Mouse (Mus musculus) embryonic fibroblast, embryonic 13.5 days (primary cell): ENCODE measurements around the gene Gpx1. TPM values are rescaled to one million over a fixed set of nuclear protein-coding genes. Genes with fewer than 3 reads are reported as not detected.
"Not testable (repeated sequence)": the region's sequence is repeated elsewhere in the genome, so short reads cannot be mapped to it uniquely, and the experiment has no call there.

Source experiments
- H3K27ac ChIP-seq: 2 replicates; pipeline ENCODE4 v1.5.1; 2012; ENCODE audit warnings: low read length, control low read depth, inconsistent platforms; ENCODE audit not compliant: insufficient read depth
- H3K4me1 ChIP-seq: 2 replicates; pipeline ENCODE4 v1.6.1; 2011; ENCODE audit warnings: low read length; ENCODE audit not compliant: control insufficient read depth, insufficient read depth
- H3K4me3 ChIP-seq: 2 replicates; pipeline ENCODE4 v1.5.1; 2011; ENCODE audit warnings: mild to moderate bottlenecking, control low read depth, low read length; ENCODE audit not compliant: insufficient read depth
- CTCF ChIP-seq: IDR thresholded peaks from 2 replicates; pipeline ENCODE4 v1.5.1; 2011; ENCODE audit warnings: mild to moderate bottlenecking, control low read depth, low read length, moderate library complexity, borderline replicate concordance; ENCODE audit not compliant: insufficient read depth
- POLR2A ChIP-seq: IDR thresholded peaks from 2 replicates; pipeline ENCODE4 v1.6.1; 2011; ENCODE audit warnings: low read depth, mild to moderate bottlenecking, control low read depth, low read length, moderate library complexity
- polyA plus RNA-seq: library from polyadenylated mRNA; stranded (reverse); fragments of >200 nt; gene quantifications from 2 replicates; pipeline ENCODE4 v1.2.4, GENCODE M21; 2011; ENCODE audit warnings: low read depth; ENCODE audit not compliant: missing spikeins, insufficient read length

The Gpx1 gene
- polyA plus RNA-seq, 1 experiment, result 328 TPM

- Histone ChIP-seq H3K4me1 (no peaks in the 10 kb centered on the region; the same call in 1 of the 2 replicates), H3K4me3 (peak within 1 kb of the TSS; percentile 78), H3K27ac (peak within 1 kb of the TSS; percentile 99)
- TF ChIP-seq CTCF (no peak), POLR2A (peak; percentile 92)
Measured at GRCm38 (mm10) chr9:108305629-108306520, 32.8 kb upstream of the Gpx1 start, which contains the start of the genes Rhoa and Tcta. Gene Rhoa, plus strand, starts transcription at chr9:108306129. Gene Tcta, minus strand, starts transcription at chr9:108306160.

- Histone ChIP-seq H3K4me1 (peaks cover 2% of the 10 kb centered on the region), H3K27ac (peak overlapping the region; percentile 99), H3K4me3 (peak overlapping the region; percentile 78)
- no peak for TF ChIP-seq CTCF
- TF ChIP-seq POLR2A, result peak; percentile 43; the same call in 1 of the 2 replicates
Measured at GRCm38 (mm10) chr9:108306571-108306980, 32.1 kb upstream of the Gpx1 start.

GRCm38 (mm10) chr9:108307021-108307807 is 31.5 kb upstream of the Gpx1 start:
- Histone ChIP-seq H3K4me1 (peaks cover 5% of the 10 kb centered on the region), H3K27ac (peak overlapping the region; percentile 99), H3K4me3 (peak overlapping the region; percentile 78)
- TF ChIP-seq CTCF, result no peak
- TF ChIP-seq POLR2A, result no peak

GRCm38 (mm10) chr9:108308141-108308540 is 30.6 kb upstream of the Gpx1 start:
- TF ChIP-seq POLR2A (no peak), CTCF (no peak)
- peaks cover 5% of the 10 kb centered on the region for H3K4me1 ChIP-seq
- H3K4me3 ChIP-seq, result peak overlapping the region; percentile 58
- no peak overlapping the region for H3K27ac ChIP-seq

GRCm38 (mm10) chr9:108317572-108317971 is 21.1 kb upstream of the Gpx1 start:
- no peak overlapping the region for H3K27ac ChIP-seq
- H3K4me3 ChIP-seq, result no peak overlapping the region

GRCm38 (mm10) chr9:108318462-108318861 is 20.2 kb upstream of the Gpx1 start:
- no peak overlapping the region for H3K27ac ChIP-seq
- TF ChIP-seq POLR2A (no peak), CTCF (no peak)
- peaks cover 3% of the 10 kb centered on the region; the same call in 1 of the 2 replicates for H3K4me1 ChIP-seq
- H3K4me3 ChIP-seq, result no peak overlapping the region

More at GRCm38 (mm10) chr9:108317572-108317971, 21.1 kb upstream of the Gpx1 start:
- peaks cover 3% of the 10 kb centered on the region; the same call in 1 of the 2 replicates for H3K4me1 ChIP-seq
- TF ChIP-seq POLR2A (no peak), CTCF (no peak)

- not testable (repeated sequence) for H3K4me3 ChIP-seq, H3K27ac ChIP-seq, H3K4me1 ChIP-seq
Measured at GRCm38 (mm10) chr9:108322054-108322453, 16.6 kb upstream of the Gpx1 start.

GRCm38 (mm10) chr9:108324784-108325183 is 13.9 kb upstream of the Gpx1 start:
- TF ChIP-seq POLR2A (no peak), CTCF (no peak)
- H3K4me3 ChIP-seq, result no peak overlapping the region
- no peaks in the 10 kb centered on the region for H3K4me1 ChIP-seq
- H3K27ac ChIP-seq, result no peak overlapping the region

GRCm38 (mm10) chr9:108325811-108326210 is 12.9 kb upstream of the Gpx1 start:
- Histone ChIP-seq H3K4me3 (no peak overlapping the region), H3K4me1 (no peaks in the 10 kb centered on the region), H3K27ac (no peak overlapping the region)
- TF ChIP-seq POLR2A, result no peak
- TF ChIP-seq CTCF, result no peak
